Comparison of ENCODE assay signal across 23 mouse cellular contexts in genomic region chr15:7382457-7382856, GRCm38 (mm10). TPM values are rescaled to one million over a fixed set of nuclear protein-coding genes. Genes with fewer than 3 reads are reported as not detected.
DNase-seq lines count a peak whose midpoint lies in the region; ATAC-seq and TF ChIP-seq lines count a peak whose summit lies in the region.
"Had no signal": no experiment of that assay in that cellular context is flagged by ENCODE, and none has a peak within 500 bp of the region (broad histone marks: within the 10 kb centered on the region; RNA-seq: fewer than 3 reads in every experiment).

No protein-coding gene starts in this region.

- DNase-seq in embryonic facial prominence, embryonic 14.5 days (ENCODE audit: low spot score) = peak; percentile 50
- no peak for DNase-seq in embryonic facial prominence, embryonic 10.5 days (ENCODE audit: low spot score)
- DNase-seq in lung, adult 2 months = no peak
- DNase-seq in lung, postnatal 4 days = peak; percentile 22 to 50
- no peak for DNase-seq in adrenal gland, adult 18-20 months (ENCODE audit: low spot score in 2 of 2)
- DNase-seq: cerebellum, adult 9-10 months; gastrocnemius, adult 2 months; kidney, adult 18-20 months; midbrain, embryonic 14.5 days; thymus, adult 18-20 months; thymus, postnatal 4 days had no signal

- H3K9me3 ChIP-seq in embryonic facial prominence, embryonic 14.5 days (ENCODE audit: control insufficient read depth, low read length) = no peaks in the 10 kb centered on the region
- H3K9me3 ChIP-seq in embryonic facial prominence, embryonic 10.5 days = no peaks in the 10 kb centered on the region
- H3K9me3 ChIP-seq in lung, embryonic 16.5 days (ENCODE audit: control insufficient read depth, low read length) = no peaks in the 10 kb centered on the region
- H3K9me3 ChIP-seq in limb, embryonic 13.5 days = no peaks in the 10 kb centered on the region
- no peaks in the 10 kb centered on the region for H3K9me3 ChIP-seq in kidney, embryonic 16.5 days (ENCODE audit: low read length)
- H3K9me3 ChIP-seq: forebrain, embryonic 10.5 days; liver, embryonic 12.5 days; megakaryocyte, embryonic 14.5 days had no signal

- no peak overlapping the region for H3K9ac ChIP-seq in embryonic facial prominence, embryonic 14.5 days (ENCODE audit: low read depth, low read length)
- H3K9ac ChIP-seq in lung, embryonic 16.5 days (ENCODE audit: low read length) = no peak overlapping the region
- H3K9ac ChIP-seq in limb, embryonic 13.5 days = no peak overlapping the region
- no peak overlapping the region for H3K9ac ChIP-seq in kidney, embryonic 16.5 days (replicated peaks; ENCODE audit: low read length)
- H3K9ac ChIP-seq: liver, embryonic 12.5 days had no signal

- ATAC-seq in embryonic facial prominence, embryonic 14.5 days (ENCODE audit: low read depth) = peak; percentile 26; the same call in 1 of the 2 replicates
- 0 out of 2 replicates have a peak, but pooled peaks have one; percentile 27 for ATAC-seq in lung, embryonic 16.5 days (ENCODE audit: low read depth)
- no peak for ATAC-seq in limb, embryonic 13.5 days (ENCODE audit: low FRiP score, low read depth)
- no peak for ATAC-seq in kidney, embryonic 16.5 days (ENCODE audit: low FRiP score, low TSS enrichment)
- ATAC-seq: forebrain, embryonic 16.5 days; inflammation-experienced regulatory T-cells, adult 6 months; liver, embryonic 12.5 days had no signal

- H3K36me3 ChIP-seq in embryonic facial prominence, embryonic 14.5 days (ENCODE audit: control insufficient read depth, insufficient read depth, low read length) = no peaks in the 10 kb centered on the region
- H3K36me3 ChIP-seq in embryonic facial prominence, embryonic 10.5 days (replicated peaks) = no peaks in the 10 kb centered on the region
- no peaks in the 10 kb centered on the region for H3K36me3 ChIP-seq in lung, embryonic 16.5 days (ENCODE audit: control insufficient read depth, insufficient read depth, low read length)
- no peaks in the 10 kb centered on the region for H3K36me3 ChIP-seq in limb, embryonic 13.5 days
- H3K36me3 ChIP-seq in kidney, embryonic 16.5 days (ENCODE audit: insufficient read depth, low read length) = no peaks in the 10 kb centered on the region
- H3K36me3 ChIP-seq: forebrain, embryonic 10.5 days; liver, embryonic 12.5 days had no signal

- no peak for TF ChIP-seq POLR2A in lung, adult 2 months (IDR thresholded peaks at IDR 0.05; ENCODE audit: borderline replicate concordance, extremely low read depth, low read depth, low read length)

- no peaks in the 10 kb centered on the region for H3K4me1 ChIP-seq in embryonic facial prominence, embryonic 14.5 days (ENCODE audit: control insufficient read depth, insufficient read depth, low read length)
- peaks cover 11% of the 10 kb centered on the region; the same call in 1 of the 2 replicates for H3K4me1 ChIP-seq in embryonic facial prominence, embryonic 10.5 days
- peaks cover 12% of the 10 kb centered on the region for H3K4me1 ChIP-seq in lung, embryonic 16.5 days (replicated peaks; ENCODE audit: control insufficient read depth, insufficient read depth, low read length)
- H3K4me1 ChIP-seq in lung, adult 2 months (ENCODE audit: control insufficient read depth, insufficient read depth, low read length) = peaks cover 9% of the 10 kb centered on the region
- peaks cover 27% of the 10 kb centered on the region for H3K4me1 ChIP-seq in limb, embryonic 13.5 days
- peaks cover 10% of the 10 kb centered on the region for H3K4me1 ChIP-seq in kidney, embryonic 16.5 days (ENCODE audit: insufficient read depth, low read length)
- H3K4me1 ChIP-seq: liver, embryonic 12.5 days; megakaryocyte, embryonic 14.5 days had no signal

- H3K4me3 ChIP-seq in embryonic facial prominence, embryonic 14.5 days (ENCODE audit: low read depth, low read length) = no peak overlapping the region
- no peak overlapping the region for H3K4me3 ChIP-seq in embryonic facial prominence, embryonic 10.5 days
- H3K4me3 ChIP-seq in lung, embryonic 16.5 days (ENCODE audit: low read length) = no peak overlapping the region
- no peak overlapping the region for H3K4me3 ChIP-seq in lung, adult 2 months (replicated peaks; ENCODE audit: extremely low read depth, low read depth, low read length)
- H3K4me3 ChIP-seq in limb, embryonic 13.5 days = no peak overlapping the region
- no peak overlapping the region for H3K4me3 ChIP-seq in kidney, embryonic 16.5 days (ENCODE audit: low read length)
- H3K4me3 ChIP-seq: forebrain, embryonic 10.5 days; gastrocnemius, adult 2 months; left cerebral cortex, adult 2 months; liver, embryonic 12.5 days; megakaryocyte, embryonic 14.5 days; myocyte had no signal

- 58% methylated on average over 10 of the region's 10 CpGs for WGBS in embryonic facial prominence, embryonic 14.5 days
- WGBS in embryonic facial prominence, embryonic 10.5 days = 73% methylated on average over 10 of the region's 10 CpGs
- 31% methylated on average over 10 of the region's 10 CpGs for WGBS in lung, embryonic 16.5 days
- 36% methylated on average over 10 of the region's 10 CpGs for WGBS in lung, adult 2 months
- WGBS in limb, embryonic 13.5 days = 22% methylated on average over 10 of the region's 10 CpGs
- WGBS in kidney, embryonic 16.5 days = 19% methylated on average over 10 of the region's 10 CpGs

- no peak for TF ChIP-seq CTCF in lung, adult 2 months (IDR thresholded peaks at IDR 0.05; ENCODE audit: insufficient read depth, low read length)

- no peak overlapping the region for H3K27ac ChIP-seq in embryonic facial prominence, embryonic 14.5 days (replicated peaks; ENCODE audit: low read depth, low read length)
- H3K27ac ChIP-seq in embryonic facial prominence, embryonic 10.5 days (replicated peaks) = no peak overlapping the region
- H3K27ac ChIP-seq in lung, embryonic 16.5 days (ENCODE audit: low read length) = no peak overlapping the region
- H3K27ac ChIP-seq in limb, embryonic 13.5 days = peak overlapping the region; percentile 28; the same call in 1 of the 2 replicates
- no peak overlapping the region for H3K27ac ChIP-seq in kidney, embryonic 16.5 days (ENCODE audit: low read length)
- H3K27ac ChIP-seq: forebrain, embryonic 10.5 days; gastrocnemius, adult 2 months; kidney, postnatal 0 days; left cerebral cortex, adult 2 months; liver, embryonic 12.5 days had no signal

- no peak overlapping the region for H3K4me2 ChIP-seq in embryonic facial prominence, embryonic 14.5 days (ENCODE audit: low read depth, low read length)
- no peak overlapping the region for H3K4me2 ChIP-seq in lung, embryonic 16.5 days (ENCODE audit: low read depth, low read length)
- peak overlapping the region; percentile 21; the same call in 1 of the 2 replicates for H3K4me2 ChIP-seq in limb, embryonic 13.5 days (replicated peaks)
- H3K4me2 ChIP-seq in kidney, embryonic 16.5 days (replicated peaks; ENCODE audit: low read depth, low read length) = no peak overlapping the region
- H3K4me2 ChIP-seq: liver, embryonic 12.5 days had no signal

- H3K27me3 ChIP-seq in embryonic facial prominence, embryonic 14.5 days (replicated peaks; ENCODE audit: control insufficient read depth, insufficient read depth, low read length) = no peaks in the 10 kb centered on the region
- H3K27me3 ChIP-seq in embryonic facial prominence, embryonic 10.5 days (replicated peaks; ENCODE audit: low read depth, poor library complexity, severe bottlenecking) = no peaks in the 10 kb centered on the region
- H3K27me3 ChIP-seq in lung, embryonic 16.5 days (ENCODE audit: control insufficient read depth, insufficient read depth, low read depth, low read length) = no peaks in the 10 kb centered on the region
- no peaks in the 10 kb centered on the region for H3K27me3 ChIP-seq in limb, embryonic 13.5 days
- H3K27me3 ChIP-seq in kidney, embryonic 16.5 days (ENCODE audit: insufficient read depth, low read length) = no peaks in the 10 kb centered on the region
- H3K27me3 ChIP-seq: liver, embryonic 12.5 days; megakaryocyte, embryonic 14.5 days had no signal

RNA-seq across cellular contexts. Expression of gene Egflam, which starts 15.7 kb away (rescaled TPM):
- 17.6 and 21.8 TPM in 2 replicates for polyA plus RNA-seq in embryonic facial prominence, embryonic 14.5 days (2014; fragmentation: Nextera tagmentation; extraction: Ambion mirVana)
- 11.8 and 12.7 TPM in 2 replicates for polyA plus RNA-seq in embryonic facial prominence, embryonic 10.5 days (2016; fragmentation: Nextera tagmentation; extraction: Ambion mirVana)
- polyA plus RNA-seq in lung, embryonic 16.5 days (2015; fragmentation: Nextera tagmentation; extraction: Ambion mirVana) = 32.7 and 33.3 TPM in 2 replicates
- 29.3 and 32.7 TPM in 2 replicates for polyA plus RNA-seq in lung, adult 2 months (2012; rRNA removed)
- polyA plus RNA-seq in limb, embryonic 13.5 days (2015; fragmentation: Nextera tagmentation; extraction: Ambion mirVana) = 18.9 and 21.2 TPM in 2 replicates
- total RNA-seq in adrenal gland, adult 18-20 months (2021) = 1 to 10 TPM; 4.0 to 8.5 TPM
- 24.3 and 26.1 TPM in 2 replicates for polyA plus RNA-seq in kidney, embryonic 16.5 days (2015; fragmentation: Nextera tagmentation; extraction: Ambion mirVana)
- total RNA-seq: neutrophil, adult 5-6 weeks had no signal

Comparison
In these comparisons a context has a peak if more than half of its experiments do, and no peak if none do; other contexts are left out.
1. DNase-seq: peak in embryonic facial prominence, embryonic 14.5 days (single experiment) and lung, postnatal 4 days (2 of 2); none in embryonic facial prominence, embryonic 10.5 days (single experiment), lung, adult 2 months (single experiment) and adrenal gland, adult 18-20 months (0 of 2).
2. ATAC-seq: peak in embryonic facial prominence, embryonic 14.5 days (single experiment) and lung, embryonic 16.5 days (single experiment); none in limb, embryonic 13.5 days (single experiment) and kidney, embryonic 16.5 days (single experiment).